ENCODE assay signal across 22 mouse cellular contexts in genomic region chr10:21754763-21755548, GRCm38 (mm10).
DNase-seq lines count a peak whose midpoint lies in the region; ATAC-seq lines count a peak whose summit lies in the region.
"Had no signal": no experiment of that assay in that cellular context is flagged by ENCODE, and none has a peak within 500 bp of the region (broad histone marks: within the 10 kb centered on the region; RNA-seq: fewer than 3 reads in every experiment).

No protein-coding gene starts in this region.

- H3K27ac ChIP-seq in neural tube, embryonic 15.5 days (replicated peaks), result no peak overlapping the region
- H3K27ac ChIP-seq in forebrain, embryonic 15.5 days (replicated peaks), result peak overlapping the region; percentile 25; the same call in 1 of the 2 replicates
- peak overlapping the region; percentile 61 for H3K27ac ChIP-seq in midbrain, embryonic 13.5 days
- H3K27ac ChIP-seq: heart, embryonic 15.5 days; kidney, embryonic 15.5 days; liver, embryonic 14.5 days; lung, embryonic 15.5 days; stomach, embryonic 15.5 days had no signal

- H3K4me2 ChIP-seq in neural tube, embryonic 15.5 days, result no peak overlapping the region
- H3K4me2 ChIP-seq in forebrain, embryonic 15.5 days (replicated peaks), result no peak overlapping the region
- H3K4me2 ChIP-seq in midbrain, embryonic 13.5 days (replicated peaks), result no peak overlapping the region
- H3K4me2 ChIP-seq: heart, embryonic 15.5 days; kidney, embryonic 15.5 days; lung, embryonic 15.5 days; stomach, embryonic 15.5 days had no signal

- H3K9me3 ChIP-seq in neural tube, embryonic 15.5 days (replicated peaks), result no peaks in the 10 kb centered on the region
- no peaks in the 10 kb centered on the region for H3K9me3 ChIP-seq in forebrain, embryonic 15.5 days
- H3K9me3 ChIP-seq in midbrain, embryonic 13.5 days, result no peaks in the 10 kb centered on the region
- H3K9me3 ChIP-seq: heart, embryonic 15.5 days; kidney, embryonic 15.5 days; lung, embryonic 15.5 days; stomach, embryonic 15.5 days had no signal

- ATAC-seq in neural tube, embryonic 15.5 days (ENCODE audit: low FRiP score), result no peak
- ATAC-seq in forebrain, embryonic 15.5 days (replicated peaks), result peak; percentile 63; the same call in 1 of the 2 replicates
- peak; percentile 77 for ATAC-seq in midbrain, embryonic 13.5 days
- ATAC-seq: activated CD4-positive, CD25-positive, alpha-beta regulatory T cell, adult 4 months; intestine, postnatal 0 days; Patski had no signal

- no peaks in the 10 kb centered on the region for H3K36me3 ChIP-seq in neural tube, embryonic 15.5 days
- no peaks in the 10 kb centered on the region for H3K36me3 ChIP-seq in forebrain, embryonic 15.5 days
- no peaks in the 10 kb centered on the region for H3K36me3 ChIP-seq in midbrain, embryonic 13.5 days
- H3K36me3 ChIP-seq: heart, embryonic 15.5 days; kidney, embryonic 15.5 days; lung, embryonic 15.5 days; stomach, embryonic 15.5 days had no signal

- 58% methylated on average over 12 of the region's 12 CpGs for WGBS in neural tube, embryonic 15.5 days
- 39% methylated on average over 12 of the region's 12 CpGs for WGBS in forebrain, embryonic 15.5 days
- WGBS in midbrain, embryonic 13.5 days, result 40% methylated on average over 12 of the region's 12 CpGs

- H3K9ac ChIP-seq in neural tube, embryonic 15.5 days (replicated peaks), result no peak overlapping the region
- H3K9ac ChIP-seq in forebrain, embryonic 15.5 days (replicated peaks), result no peak overlapping the region
- H3K9ac ChIP-seq in midbrain, embryonic 13.5 days (replicated peaks), result no peak overlapping the region
- H3K9ac ChIP-seq: heart, embryonic 15.5 days; kidney, embryonic 15.5 days; liver, embryonic 14.5 days; lung, embryonic 15.5 days; stomach, embryonic 15.5 days had no signal

- DNase-seq in neural tube, embryonic 10.5 days (ENCODE audit: extremely low spot score, low spot score), result peak; percentile 9
- no peak for DNase-seq in left cerebral cortex, adult 11 months (ENCODE audit: low spot score)
- DNase-seq in layer of hippocampus, postnatal 10 days (ENCODE audit: low spot score in 2 of 2), result no peak
- no peak for DNase-seq in B cell, adult 2 months
- DNase-seq: adrenal gland, postnatal 14 days; cerebellum, adult 11-12 months; embryo, embryonic 11 days; gastrocnemius, postnatal 25 days; lung, postnatal 4 days; spleen, adult 18-20 months; thymus, adult 18-20 months had no signal

- no peaks in the 10 kb centered on the region for H3K27me3 ChIP-seq in neural tube, embryonic 15.5 days (replicated peaks)
- H3K27me3 ChIP-seq in forebrain, embryonic 15.5 days, result no peaks in the 10 kb centered on the region
- no peaks in the 10 kb centered on the region for H3K27me3 ChIP-seq in midbrain, embryonic 13.5 days
- H3K27me3 ChIP-seq: heart, embryonic 15.5 days; kidney, embryonic 15.5 days; lung, embryonic 15.5 days; Patski; stomach, embryonic 15.5 days had no signal

- no peak overlapping the region for H3K4me3 ChIP-seq in neural tube, embryonic 15.5 days (replicated peaks)
- no peak overlapping the region for H3K4me3 ChIP-seq in forebrain, embryonic 15.5 days
- no peak overlapping the region for H3K4me3 ChIP-seq in midbrain, embryonic 13.5 days (replicated peaks)
- H3K4me3 ChIP-seq: heart, embryonic 15.5 days; kidney, embryonic 15.5 days; lung, embryonic 15.5 days; stomach, embryonic 15.5 days had no signal

- H3K4me1 ChIP-seq in neural tube, embryonic 15.5 days, result no peaks in the 10 kb centered on the region
- H3K4me1 ChIP-seq in forebrain, embryonic 15.5 days, result peaks cover 7% of the 10 kb centered on the region
- H3K4me1 ChIP-seq in midbrain, embryonic 13.5 days (replicated peaks), result peaks cover 12% of the 10 kb centered on the region
- H3K4me1 ChIP-seq: heart, embryonic 15.5 days; kidney, embryonic 15.5 days; lung, embryonic 15.5 days; stomach, embryonic 15.5 days had no signal
